Mouse (Mus musculus) heart, embryonic 15.5 days (tissue): ENCODE results near the gene Aadacl2. TPM values are rescaled to one million over a fixed set of nuclear protein-coding genes. Genes with fewer than 3 reads are reported as not detected.

ENCODE experiments used
- ATAC-seq: fragments of 200-750 bp; cut with Nextera tagmentation; replicated peaks from 2 replicates; pipeline ENCODE4 v1.8.0; 2017; ENCODE audit warnings: low read depth, moderate TSS enrichment; ENCODE audit not compliant: insufficient number of reproducible peaks, insufficient read depth, low FRiP score
- H3K27ac ChIP-seq: fragments of 300-500 bp; sonication (generic); 2 replicates; pipeline ENCODE4 v1.5.1; 2015; ENCODE audit warnings: mild to moderate bottlenecking, inconsistent platforms
- H3K27me3 ChIP-seq: fragments of 300-500 bp; sonication (generic); 2 replicates; pipeline ENCODE4 v1.6.1; 2015; ENCODE audit warnings: inconsistent platforms
- H3K36me3 ChIP-seq: fragments of 300-500 bp; sonication (generic); 2 replicates; pipeline ENCODE4 v1.6.1; 2015; ENCODE audit warnings: mild to moderate bottlenecking, inconsistent platforms
- H3K4me1 ChIP-seq: fragments of 300-500 bp; sonication (generic); replicated peaks from 2 replicates; pipeline ENCODE4 v1.6.1; 2015; ENCODE audit warnings: inconsistent platforms
- H3K4me2 ChIP-seq: fragments of 300-500 bp; sonication (generic); 2 replicates; pipeline ENCODE4 v1.6.1; 2015; ENCODE audit warnings: inconsistent platforms, mild to moderate bottlenecking, moderate library complexity
- H3K4me3 ChIP-seq: fragments of 300-500 bp; sonication (generic); 2 replicates; pipeline ENCODE4 v1.5.1; 2015; ENCODE audit warnings: mild to moderate bottlenecking, inconsistent platforms
- H3K9ac ChIP-seq: fragments of 300-500 bp; sonication (generic); 2 replicates; pipeline ENCODE4 v1.6.1; 2015; ENCODE audit warnings: mild to moderate bottlenecking, inconsistent platforms
- H3K9me3 ChIP-seq: fragments of 300-500 bp; sonication (generic); replicated peaks from 2 replicates; pipeline ENCODE4 v1.6.1; 2016; ENCODE audit warnings: inconsistent platforms
- WGBS: fragments of 180-500 bp; shearing (Covaris S2); methylation state at CpG from one replicate; pipeline ENCODE4 v1.1.7; 2015; ENCODE audit warnings: mixed read lengths; 5-methylcytosine and 5-hydroxymethylcytosine counted together
- polyA plus RNA-seq: library from polyadenylated mRNA; unstranded; fragments of >200 nt; fragmentation: Nextera tagmentation; extraction: Ambion mirVana; gene quantifications from 2 replicates; pipeline ENCODE4 v1.2.1, GENCODE M21; 2015

Aadacl2 gene
- polyA plus RNA-seq, result not detected in 2 replicates

DNA sequence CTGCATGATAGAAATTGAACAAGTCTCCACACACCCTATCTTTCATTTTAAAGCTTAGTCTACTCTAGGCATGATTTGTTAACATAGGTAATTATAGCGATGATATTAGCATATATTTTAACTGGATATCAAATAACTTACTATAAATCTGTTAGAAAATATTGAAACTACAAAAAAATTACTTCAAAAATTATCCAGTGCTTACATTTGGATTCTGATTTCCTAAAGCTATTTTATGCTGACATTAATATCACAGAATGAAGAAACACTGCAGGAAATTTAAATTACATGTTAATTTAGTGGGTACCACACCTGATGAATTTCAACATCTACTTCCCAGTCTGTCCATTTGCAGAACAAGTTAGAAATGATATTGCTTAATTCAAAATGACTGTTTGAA, at the start of gene Aadacl2:
Gene Aadacl2, plus strand, starts transcription at position 301 of the 400 bp plus-strand sequence.
- H3K27ac ChIP-seq, result no peak within 1 kb of the TSS
- no peaks in the 10 kb centered on the region for H3K36me3 ChIP-seq
- H3K4me3 ChIP-seq, result no peak within 1 kb of the TSS
- H3K27me3 ChIP-seq, result no peaks in the 10 kb centered on the region
- ATAC-seq, result no peak
- no peaks in the 10 kb centered on the region for H3K4me1 ChIP-seq
- no peak within 1 kb of the TSS for H3K4me2 ChIP-seq
- H3K9ac ChIP-seq, result no peak within 1 kb of the TSS
- H3K9me3 ChIP-seq, result no peaks in the 10 kb centered on the region
- WGBS, result 74% methylated on average over 1 of the region's 1 CpGs

DNA sequence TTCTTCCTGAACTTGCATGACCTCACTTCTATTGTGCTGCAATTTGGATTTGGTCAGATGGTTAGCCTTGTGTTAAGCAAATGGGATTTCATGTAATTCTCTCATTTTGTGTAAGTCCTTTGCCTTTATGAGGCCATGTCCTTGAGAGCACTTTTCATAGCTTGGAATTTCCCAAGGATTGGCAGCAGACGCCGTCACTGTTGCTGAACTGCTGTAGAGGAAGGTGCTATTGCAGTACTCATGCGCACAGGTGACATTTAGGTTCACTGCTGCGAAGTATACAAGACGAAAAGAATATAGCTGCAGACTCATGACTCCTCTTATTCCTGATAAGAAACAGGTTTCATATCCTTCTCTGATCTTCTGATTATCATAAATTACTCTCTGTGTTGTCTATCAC, 35.7 kb upstream of the Aadacl2 start:
- H3K27ac ChIP-seq, result no peak overlapping the region
- no peaks in the 10 kb centered on the region for H3K27me3 ChIP-seq
- H3K4me3 ChIP-seq, result no peak overlapping the region
- no peaks in the 10 kb centered on the region for H3K9me3 ChIP-seq
- no peak overlapping the region for H3K4me2 ChIP-seq
- WGBS, result 81% methylated on average over 5 of the region's 5 CpGs
- H3K36me3 ChIP-seq, result no peaks in the 10 kb centered on the region
- no peaks in the 10 kb centered on the region for H3K4me1 ChIP-seq
- no peak overlapping the region for H3K9ac ChIP-seq
- ATAC-seq, result no peak

DNA sequence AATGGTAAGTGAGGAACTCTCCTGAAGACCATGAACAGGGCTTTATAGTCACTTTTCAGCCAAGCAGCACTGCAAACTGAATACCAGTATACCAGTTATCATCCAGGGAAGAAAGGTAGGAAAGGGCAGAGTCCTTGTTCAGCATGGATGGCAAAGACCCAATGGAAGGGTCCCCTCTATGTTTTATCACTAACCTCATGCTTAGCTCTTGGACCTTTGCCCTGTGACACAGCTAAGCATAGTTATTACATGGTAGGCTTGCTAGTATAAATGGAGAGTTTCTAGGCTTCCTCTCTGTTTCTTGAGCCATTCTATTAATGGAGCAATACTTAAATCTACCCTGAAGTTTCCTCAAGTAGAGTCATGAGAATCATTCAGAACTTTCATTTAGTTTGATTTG, 32.0 kb upstream of the Aadacl2 start:
- no peak overlapping the region for H3K27ac ChIP-seq
- H3K4me2 ChIP-seq, result no peak overlapping the region
- H3K9me3 ChIP-seq, result no peaks in the 10 kb centered on the region
- no peak overlapping the region for H3K9ac ChIP-seq
- no peaks in the 10 kb centered on the region for H3K4me1 ChIP-seq
- no peaks in the 10 kb centered on the region for H3K36me3 ChIP-seq
- ATAC-seq, result no peak
- H3K27me3 ChIP-seq, result no peaks in the 10 kb centered on the region
- H3K4me3 ChIP-seq, result no peak overlapping the region

DNA sequence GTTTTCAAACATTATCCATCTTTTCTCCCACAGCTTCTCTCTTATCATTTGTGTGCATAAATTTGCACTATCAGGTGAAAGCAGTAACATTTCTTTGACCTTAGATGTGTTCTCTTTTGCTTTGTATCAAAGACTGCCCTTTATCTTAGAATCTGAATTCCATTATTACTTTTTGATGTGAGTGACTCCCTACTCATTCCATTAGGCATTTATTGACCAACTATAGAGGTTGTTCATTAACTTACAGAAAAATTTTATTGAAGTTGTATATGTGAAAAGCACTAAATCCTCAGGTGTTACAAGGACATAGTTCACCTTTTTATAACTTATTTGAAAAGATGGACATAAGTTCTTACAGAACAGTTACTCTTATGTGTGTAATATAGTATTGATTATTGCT, 2.9 kb upstream of the Aadacl2 start:
- Histone ChIP-seq H3K27ac (no peak overlapping the region), H3K4me3 (no peak overlapping the region), H3K4me1 (no peaks in the 10 kb centered on the region), H3K4me2 (no peak overlapping the region), H3K36me3 (no peaks in the 10 kb centered on the region), H3K9ac (no peak overlapping the region), H3K27me3 (no peaks in the 10 kb centered on the region), H3K9me3 (no peaks in the 10 kb centered on the region)
- no peak for ATAC-seq

DNA sequence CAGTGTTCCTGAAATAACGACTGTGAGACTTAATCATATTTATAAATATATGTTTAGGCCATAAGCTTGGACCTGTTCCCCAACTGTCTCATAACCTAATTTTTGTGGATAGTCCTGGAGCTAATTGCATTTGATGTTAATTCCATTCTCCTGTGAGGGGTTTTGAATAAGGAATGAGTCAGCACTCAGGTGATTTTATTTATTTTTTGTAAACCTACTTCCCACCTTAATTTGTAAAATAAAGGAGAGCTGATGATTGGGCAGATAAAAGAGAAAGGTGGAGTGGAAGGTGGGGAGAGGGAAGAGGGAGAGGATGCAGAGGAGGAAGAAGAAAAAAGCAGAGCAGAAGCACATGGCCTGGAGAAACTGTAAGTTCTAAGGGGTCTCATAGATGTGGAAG, 18.9 kb downstream of the Aadacl2 start, which contains the start of gene Aadac:
Gene Aadac, plus strand, starts transcription at position 301 of the 400 bp plus-strand sequence.
- no peak for ATAC-seq
- 52% methylated on average over 1 of the region's 1 CpGs for WGBS

DNA sequence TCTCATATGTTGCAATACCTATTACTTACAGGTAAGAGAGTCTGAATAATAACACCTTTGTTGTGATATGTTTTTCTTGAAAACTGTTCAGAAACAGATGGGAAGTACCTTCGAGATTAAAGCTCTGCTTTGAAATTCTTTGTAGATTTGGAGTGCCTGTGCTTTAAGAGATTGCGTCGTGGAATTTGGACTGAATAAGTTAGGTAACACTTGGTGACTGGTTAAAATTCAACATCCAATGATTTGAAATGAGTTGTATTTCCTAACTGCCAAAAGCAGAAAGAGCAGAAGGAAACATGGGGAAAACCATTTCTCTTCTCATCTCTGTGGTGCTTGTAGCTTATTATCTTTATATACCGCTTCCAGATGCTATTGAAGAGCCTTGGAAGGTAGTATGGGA, 25.0 kb downstream of the Aadacl2 start:
- ATAC-seq, result no peak

More for the DNA sequence above, 18.9 kb downstream of the Aadacl2 start, which contains the start of gene Aadac:
- Histone ChIP-seq H3K4me2 (no peak within 1 kb of the TSS), H3K4me1 (no peaks in the 10 kb centered on the region), H3K4me3 (no peak within 1 kb of the TSS), H3K9ac (no peak within 1 kb of the TSS), H3K27ac (no peak within 1 kb of the TSS), H3K9me3 (no peaks in the 10 kb centered on the region), H3K36me3 (no peaks in the 10 kb centered on the region), H3K27me3 (no peaks in the 10 kb centered on the region)

DNA sequence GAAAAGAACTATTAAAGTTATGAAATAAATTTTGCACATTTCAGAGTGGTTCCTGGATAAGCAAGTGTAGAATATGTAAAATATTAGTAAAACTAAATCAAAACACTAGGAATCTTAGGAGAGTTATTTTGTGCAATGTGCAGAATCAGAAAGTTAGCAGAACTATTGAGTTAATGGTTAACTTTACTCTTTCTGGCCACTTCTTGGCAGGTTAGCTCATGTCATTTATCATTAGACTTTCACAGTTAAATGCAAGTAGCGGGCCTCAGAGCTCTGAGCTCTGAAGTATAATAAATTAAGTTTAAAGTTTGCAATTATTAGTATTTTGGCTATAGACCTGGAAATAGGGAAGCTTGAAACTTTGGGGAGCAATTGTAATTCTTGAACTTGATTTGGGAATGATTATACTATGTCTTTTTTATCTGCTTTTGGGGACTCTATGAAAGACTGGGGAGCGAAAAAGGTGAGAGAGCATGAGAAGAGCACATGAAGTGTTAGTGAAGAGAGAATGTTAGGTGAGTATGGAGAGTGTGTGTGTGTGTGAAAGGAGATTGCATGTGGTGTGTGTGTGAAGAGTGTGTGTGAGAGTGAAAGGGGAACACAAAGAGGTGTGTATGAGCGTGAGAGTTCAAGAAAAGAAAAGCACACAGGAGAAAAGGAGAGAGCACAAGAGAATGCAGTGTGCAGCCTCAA, 39.8 kb downstream of the Aadacl2 start:
- Histone ChIP-seq H3K27me3 (no peaks in the 10 kb centered on the region), H3K4me1 (no peaks in the 10 kb centered on the region), H3K27ac (no peak overlapping the region), H3K9me3 (no peaks in the 10 kb centered on the region), H3K4me3 (no peak overlapping the region), H3K4me2 (no peak overlapping the region), H3K9ac (no peak overlapping the region), H3K36me3 (no peaks in the 10 kb centered on the region)
- WGBS, result 75% methylated on average over 3 of the region's 3 CpGs
- no peak for ATAC-seq

More for the DNA sequence above, 25.0 kb downstream of the Aadacl2 start:
- WGBS, result 78% methylated on average over 4 of the region's 4 CpGs
- H3K9me3 ChIP-seq, result no peaks in the 10 kb centered on the region
- no peak overlapping the region for H3K4me3 ChIP-seq
- H3K27ac ChIP-seq, result no peak overlapping the region
- no peaks in the 10 kb centered on the region for H3K4me1 ChIP-seq
- no peak overlapping the region for H3K4me2 ChIP-seq
- H3K27me3 ChIP-seq, result no peaks in the 10 kb centered on the region
- no peak overlapping the region for H3K9ac ChIP-seq
- no peaks in the 10 kb centered on the region for H3K36me3 ChIP-seq

DNA sequence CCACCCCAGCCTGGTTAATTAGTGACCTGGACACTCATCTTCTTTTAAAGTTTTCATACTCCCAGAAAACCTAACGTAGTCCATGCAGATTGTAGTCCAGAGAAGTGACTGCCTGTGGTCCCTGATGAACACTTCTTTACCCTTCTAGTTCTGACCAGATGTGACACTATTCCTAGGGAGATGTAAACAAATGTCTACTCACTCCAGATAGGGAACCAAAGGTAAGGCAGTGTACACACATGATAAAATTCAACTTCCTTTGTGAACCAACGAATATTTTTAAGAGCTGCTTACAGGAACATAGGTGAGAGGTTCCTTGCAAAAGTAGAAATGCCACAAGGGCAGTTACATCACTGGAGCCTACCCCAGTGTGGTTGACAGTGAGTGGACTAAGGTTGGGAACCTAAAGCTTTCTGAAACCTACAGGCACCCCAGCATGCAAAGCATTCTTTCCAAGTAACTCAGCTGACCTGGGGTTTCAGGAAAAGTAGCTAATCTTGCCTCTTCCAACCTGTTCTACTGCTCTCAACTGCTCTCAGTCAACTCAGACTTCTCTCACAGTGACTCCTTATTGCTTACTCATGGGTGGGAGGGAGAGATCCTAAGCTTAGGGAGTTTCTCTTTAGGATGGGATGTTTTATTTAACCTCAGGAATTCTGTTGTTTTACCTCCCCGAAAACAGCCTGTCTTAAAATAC, 46.8 kb downstream of the Aadacl2 start:
- Histone ChIP-seq H3K27me3 (no peaks in the 10 kb centered on the region), H3K4me1 (no peaks in the 10 kb centered on the region), H3K4me3 (no peak overlapping the region), H3K9ac (no peak overlapping the region), H3K4me2 (no peak overlapping the region), H3K36me3 (no peaks in the 10 kb centered on the region), H3K27ac (no peak overlapping the region), H3K9me3 (no peaks in the 10 kb centered on the region)
- no peak for ATAC-seq
- 74% methylated on average over 3 of the region's 3 CpGs for WGBS

DNA sequence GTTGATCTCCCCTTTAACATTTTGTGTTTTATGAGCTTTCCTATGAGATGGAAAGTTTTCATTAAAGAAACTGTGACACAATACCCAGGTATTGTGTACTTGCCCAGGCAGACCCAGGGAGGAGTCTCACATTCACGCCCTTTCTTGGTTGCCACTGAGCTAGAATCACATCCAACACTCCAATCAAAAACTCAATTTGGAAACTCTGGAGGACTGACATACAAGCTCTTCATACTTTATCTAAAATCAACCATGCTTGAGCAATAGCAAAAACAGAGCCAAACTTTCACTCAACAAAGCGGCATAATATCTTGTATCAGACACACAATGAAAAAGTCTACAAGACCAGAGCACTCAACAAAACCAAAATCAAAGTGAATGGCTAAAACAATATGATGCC, 47.4 kb downstream of the Aadacl2 start:
- H3K4me1 ChIP-seq, result no peaks in the 10 kb centered on the region
- no peaks in the 10 kb centered on the region for H3K27me3 ChIP-seq
- no peak overlapping the region for H3K4me2 ChIP-seq
- H3K27ac ChIP-seq, result no peak overlapping the region
- no peaks in the 10 kb centered on the region for H3K36me3 ChIP-seq
- no peak overlapping the region for H3K4me3 ChIP-seq
- ATAC-seq, result no peak
- no peaks in the 10 kb centered on the region for H3K9me3 ChIP-seq
- H3K9ac ChIP-seq, result no peak overlapping the region
- 70% methylated on average over 2 of the region's 2 CpGs for WGBS

DNA sequence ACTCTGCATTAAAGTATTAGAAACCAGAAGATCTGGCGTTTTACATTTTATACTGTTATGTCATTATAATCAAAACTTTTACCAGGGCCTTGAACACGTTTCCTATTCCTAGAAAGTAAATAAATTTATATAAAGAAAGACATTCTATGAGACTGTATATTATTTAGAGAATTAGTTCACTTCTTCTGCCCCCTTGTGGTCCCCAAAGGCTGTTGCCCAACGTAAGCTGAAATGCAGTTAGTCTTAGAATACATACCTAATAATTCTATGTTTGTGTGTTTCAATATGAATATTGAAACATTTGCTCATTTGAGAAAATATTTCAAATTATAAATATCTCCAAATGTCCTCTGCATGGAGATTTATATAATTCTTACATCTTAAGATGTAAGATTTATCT, 49.9 kb downstream of the Aadacl2 start:
- no peak for ATAC-seq
- no peak overlapping the region for H3K4me2 ChIP-seq
- H3K9ac ChIP-seq, result no peak overlapping the region
- no peaks in the 10 kb centered on the region for H3K27me3 ChIP-seq
- no peaks in the 10 kb centered on the region for H3K36me3 ChIP-seq
- H3K9me3 ChIP-seq, result no peaks in the 10 kb centered on the region
- H3K4me3 ChIP-seq, result no peak overlapping the region
- no peak overlapping the region for H3K27ac ChIP-seq
- no peaks in the 10 kb centered on the region for H3K4me1 ChIP-seq
- 24% methylated on average over 3 of the region's 3 CpGs for WGBS

DNA sequence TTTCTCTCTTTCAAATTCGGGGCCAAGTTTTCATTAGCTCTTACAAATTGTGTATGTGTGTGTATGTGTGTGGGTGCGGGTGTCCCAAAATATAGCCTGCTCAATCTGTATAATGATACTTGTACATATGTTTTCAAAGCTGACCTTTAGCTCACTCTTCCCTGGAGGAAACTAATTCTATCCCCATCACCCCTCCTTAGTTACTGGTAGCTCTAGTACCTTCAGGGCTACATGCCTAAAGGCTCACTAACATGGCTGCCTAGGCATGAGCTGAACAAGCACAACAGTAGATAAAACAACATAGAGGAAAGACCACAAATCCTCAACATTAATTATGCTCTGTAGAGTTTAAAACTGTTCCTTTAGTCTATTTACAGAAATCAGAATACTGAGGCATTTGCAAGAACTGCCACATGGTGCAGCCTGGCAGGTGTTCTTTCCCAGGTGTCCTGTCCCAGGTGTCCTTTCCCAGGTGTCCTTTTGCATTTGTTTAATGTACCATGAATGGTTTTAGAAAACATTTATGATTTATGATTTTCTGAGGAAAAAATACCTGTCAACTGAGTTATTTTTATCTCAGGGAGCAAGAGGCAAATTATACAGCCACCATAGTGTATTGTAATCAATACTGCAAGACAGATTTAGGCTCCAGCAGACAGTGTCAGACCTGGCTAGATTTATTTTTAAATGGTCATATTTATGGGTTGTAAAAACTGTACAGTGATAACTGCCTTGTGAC, 50.7 kb downstream of the Aadacl2 start:
- no peaks in the 10 kb centered on the region for H3K36me3 ChIP-seq
- no peaks in the 10 kb centered on the region for H3K4me1 ChIP-seq
- no peak overlapping the region for H3K9ac ChIP-seq
- no peak overlapping the region for H3K27ac ChIP-seq
- no peak overlapping the region for H3K4me2 ChIP-seq
- H3K27me3 ChIP-seq, result no peaks in the 10 kb centered on the region
- H3K4me3 ChIP-seq, result no peak overlapping the region
- 73% methylated on average over 2 of the region's 2 CpGs for WGBS
- no peak for ATAC-seq
- no peaks in the 10 kb centered on the region for H3K9me3 ChIP-seq
